Mouse (Mus musculus): ENCODE results near the gene Sema3f.

Gene Sema3f

DNA sequence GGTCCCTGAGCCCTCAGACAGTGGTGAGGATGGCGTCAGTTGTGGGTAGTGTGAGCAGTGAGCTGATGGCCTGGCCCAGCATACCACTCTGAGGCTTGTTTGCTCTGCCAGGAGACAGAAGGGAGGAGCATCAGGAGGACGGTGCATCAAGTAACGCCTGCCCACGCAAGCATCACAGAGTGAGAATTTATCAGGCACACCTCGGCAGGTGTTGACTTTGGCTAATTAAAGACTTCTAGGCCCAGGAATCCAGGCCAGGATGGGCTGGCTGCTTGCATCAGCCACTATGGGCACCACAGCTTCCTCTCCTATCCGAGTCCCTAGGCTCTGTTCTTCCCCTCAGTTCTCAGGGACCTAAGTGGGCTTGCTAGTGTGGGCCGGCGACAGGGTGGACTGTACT lies 47.9 kb downstream of the Sema3f start:
- no peak for DNase-seq (ENCODE audit: low spot score in 2 of 2)

DNA sequence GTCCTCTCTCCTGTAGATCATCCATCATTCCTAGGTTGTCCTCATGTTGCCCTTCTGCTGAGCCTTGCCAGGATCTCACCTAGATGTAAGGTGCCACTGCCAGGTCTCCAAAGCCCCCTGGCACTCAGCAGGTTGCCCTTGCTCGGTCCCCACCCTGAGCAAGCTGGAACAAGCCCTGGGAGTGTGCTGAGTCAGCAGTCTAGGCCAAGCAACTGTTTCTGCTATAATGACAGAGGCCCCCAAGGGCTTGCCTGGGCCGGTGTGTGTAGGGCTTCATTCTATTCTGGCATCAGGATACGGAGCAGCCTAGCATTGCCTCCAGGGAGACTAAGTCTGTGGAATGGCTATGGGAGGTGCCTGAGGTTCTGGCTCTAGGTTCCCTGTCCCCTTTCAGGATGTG lies 49.5 kb downstream of the Sema3f start:
- no peak for DNase-seq (ENCODE audit: low spot score in 2 of 2)

DNA sequence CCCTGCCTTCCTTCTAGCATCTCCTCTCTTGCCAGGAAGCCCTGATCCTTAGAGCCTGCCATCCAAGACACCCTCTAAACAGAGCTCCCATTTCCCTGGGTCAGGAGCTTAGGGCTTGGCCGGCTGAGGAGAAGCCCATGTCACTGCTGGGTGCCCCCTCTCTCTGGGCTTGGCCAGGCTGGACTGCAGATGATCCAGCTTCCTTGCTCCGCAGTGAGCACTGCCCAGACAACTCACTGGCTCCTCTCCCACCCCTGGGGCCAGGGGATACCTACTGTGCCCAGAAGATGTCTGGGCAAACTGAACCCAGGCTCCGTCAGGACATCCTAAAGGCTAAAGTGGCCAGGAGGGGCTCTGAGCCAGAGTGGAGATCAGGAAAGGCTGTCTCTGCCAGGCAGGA lies 50.3 kb downstream of the Sema3f start:
- no peak for DNase-seq (ENCODE audit: low spot score in 2 of 2)

DNA sequence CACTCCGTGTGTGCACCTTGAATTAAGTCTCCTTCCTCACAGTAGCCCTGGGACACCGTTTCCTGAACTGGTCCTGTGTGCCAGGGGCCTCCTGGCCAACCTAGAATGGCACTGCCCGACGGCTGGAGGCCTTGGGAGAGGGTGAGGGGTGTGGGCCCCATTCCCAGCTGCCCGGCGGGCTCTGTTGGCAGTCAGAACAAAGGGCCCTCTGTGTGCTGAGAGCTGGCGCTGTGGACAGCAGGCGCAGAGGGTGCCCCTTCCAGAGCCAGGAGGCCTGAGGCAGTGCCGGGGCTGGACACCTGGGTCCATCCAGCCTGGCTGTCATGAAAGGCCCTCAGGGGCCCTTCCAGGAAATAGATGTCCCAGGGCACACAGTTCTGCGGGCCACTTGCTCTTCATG lies 50.7 kb downstream of the Sema3f start:
- no peak for DNase-seq (ENCODE audit: low spot score in 2 of 2)

DNA sequence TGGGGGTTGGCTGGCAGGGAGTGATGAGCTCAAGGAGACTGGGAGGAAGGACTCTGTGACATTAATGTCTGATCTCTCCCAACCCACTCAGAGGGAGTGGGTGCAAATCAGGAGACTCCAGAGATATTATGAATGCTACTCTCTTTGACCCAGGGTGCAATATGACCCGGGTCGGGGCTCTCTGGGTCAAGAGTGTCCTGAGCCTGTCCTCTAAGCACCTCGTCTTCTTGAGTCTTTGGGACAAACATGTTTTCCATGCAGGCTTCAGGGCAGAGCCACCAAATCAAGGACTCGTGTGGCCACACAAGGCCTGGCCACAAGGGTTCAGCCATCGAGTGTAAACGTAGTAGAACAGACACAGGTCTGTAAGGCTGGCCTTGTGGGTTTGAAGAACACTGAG lies 52.2 kb downstream of the Sema3f start:
- DNase-seq (ENCODE audit: low spot score in 2 of 2), result no peak

DNA sequence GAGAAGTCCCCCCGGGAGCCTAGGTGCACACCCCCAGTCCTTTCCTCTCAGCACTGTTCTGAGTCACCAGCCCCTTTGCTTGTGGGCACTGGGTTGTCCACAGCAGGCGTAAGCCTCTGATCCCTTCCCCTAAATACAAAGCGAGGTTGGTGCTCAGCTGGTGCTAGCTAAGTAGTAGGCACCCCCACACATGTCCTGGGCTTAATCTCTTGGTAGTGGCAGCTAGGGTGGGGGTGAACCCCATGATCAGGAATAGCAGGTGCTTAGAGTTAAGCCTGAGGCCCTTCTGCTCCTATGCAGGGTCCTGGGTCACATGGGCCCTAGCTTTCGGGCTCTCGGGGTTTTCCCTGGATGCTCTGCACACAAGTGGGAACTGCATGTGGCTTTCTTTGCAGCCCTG lies 53.1 kb downstream of the Sema3f start:
- no peak for DNase-seq (ENCODE audit: low spot score in 2 of 2)

DNA sequence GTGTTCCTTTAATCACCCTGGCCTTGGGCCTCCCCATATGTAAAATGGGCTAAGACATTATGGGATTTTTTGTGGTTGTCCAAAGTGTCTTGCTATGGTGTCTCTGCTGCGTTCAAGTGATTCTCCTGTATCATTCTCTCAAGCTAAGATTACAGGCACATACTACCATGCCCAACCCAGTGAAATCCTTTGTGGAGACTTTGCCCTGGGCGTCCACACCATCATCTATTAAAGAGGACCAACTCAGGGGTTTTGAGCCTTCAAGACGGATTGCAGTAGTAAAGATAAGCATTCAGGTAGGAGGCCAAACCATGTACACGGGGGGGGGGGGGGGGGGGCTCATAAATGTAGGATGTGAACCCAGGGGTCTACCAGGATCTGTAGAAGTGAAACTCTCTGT lies 55.7 kb downstream of the Sema3f start:
- no peak for DNase-seq (ENCODE audit: low spot score in 2 of 2)

DNA sequence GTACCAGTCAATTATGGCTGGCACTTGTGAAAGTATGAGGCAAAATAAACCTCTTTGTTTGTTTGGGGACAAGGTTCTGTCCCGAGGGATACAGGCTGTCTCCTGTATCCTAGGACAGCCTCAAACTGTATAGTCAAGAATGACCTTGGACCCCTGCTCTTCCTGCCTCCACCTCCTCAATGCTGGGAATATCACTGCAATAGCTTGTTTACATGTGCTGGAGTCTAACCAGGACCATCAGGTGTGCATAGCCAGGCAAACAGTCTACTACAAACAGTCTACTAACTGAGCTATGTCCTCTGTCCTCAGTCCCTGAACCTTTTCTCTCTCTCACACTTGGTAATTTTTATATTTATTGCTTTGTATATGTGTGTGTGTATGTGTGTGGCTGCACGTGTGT lies 56.8 kb downstream of the Sema3f start:
- DNase-seq (ENCODE audit: low spot score in 2 of 2), result no peak

DNA sequence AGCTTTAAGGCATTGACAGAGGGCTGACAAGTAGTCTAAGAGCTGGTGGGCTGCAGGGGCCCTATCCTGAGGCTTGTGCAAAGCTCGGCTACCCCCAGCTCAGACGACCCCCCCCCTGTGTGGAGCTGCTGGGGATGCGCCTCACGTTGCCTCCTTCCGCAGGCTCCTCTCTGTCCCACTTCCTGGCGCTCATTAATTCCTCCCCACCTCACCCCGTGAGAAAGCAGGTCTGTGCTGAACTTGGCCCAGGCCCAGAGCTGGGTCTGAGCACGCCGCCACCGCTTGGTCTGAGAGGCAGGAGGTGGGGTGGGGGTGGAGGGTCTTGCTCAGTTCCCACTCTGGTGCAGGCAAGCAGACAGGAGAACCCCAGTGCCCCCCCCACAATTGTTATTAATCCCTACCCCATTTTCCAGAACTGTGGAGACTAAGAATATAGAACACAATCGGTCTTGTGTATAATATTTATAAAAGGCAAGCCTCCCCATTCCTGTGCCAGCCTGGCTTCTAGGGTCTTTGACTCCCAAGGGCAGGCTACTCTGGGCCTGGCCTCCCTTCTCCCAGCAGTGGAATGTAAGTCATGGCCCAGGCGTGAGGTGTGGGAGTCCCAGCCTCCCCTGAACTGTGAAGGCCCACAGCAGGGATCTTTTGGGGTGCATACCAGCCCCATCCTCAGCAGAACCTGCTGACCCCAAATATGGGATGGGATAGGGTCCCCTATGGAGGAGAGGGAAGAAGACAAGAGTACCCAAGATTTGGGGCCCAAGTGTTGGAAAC lies 59.4 kb downstream of the Sema3f start:
- no peak for DNase-seq (ENCODE audit: low spot score in 2 of 2)

DNA sequence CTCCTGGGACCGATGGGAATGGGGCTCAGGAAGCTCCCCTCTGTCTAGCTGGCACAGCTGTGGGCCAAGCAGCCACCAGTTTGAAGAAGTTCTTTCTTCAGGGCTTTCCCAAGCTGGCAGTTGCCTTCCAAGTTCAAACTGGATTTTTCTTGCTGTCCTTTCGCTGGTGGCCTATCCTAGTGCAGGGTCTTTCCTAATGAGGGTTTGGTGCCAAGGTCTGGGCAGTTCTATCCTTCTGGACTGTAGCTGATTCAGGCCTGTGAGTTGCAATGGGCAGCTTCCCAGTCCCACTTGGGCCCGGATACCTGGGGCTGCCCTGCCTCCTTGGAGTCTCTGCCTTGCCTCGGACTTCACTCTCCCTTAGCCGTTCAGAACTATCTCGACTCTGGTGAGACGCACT lies 60.0 kb downstream of the Sema3f start:
- no peak for DNase-seq (ENCODE audit: low spot score in 2 of 2)

DNA sequence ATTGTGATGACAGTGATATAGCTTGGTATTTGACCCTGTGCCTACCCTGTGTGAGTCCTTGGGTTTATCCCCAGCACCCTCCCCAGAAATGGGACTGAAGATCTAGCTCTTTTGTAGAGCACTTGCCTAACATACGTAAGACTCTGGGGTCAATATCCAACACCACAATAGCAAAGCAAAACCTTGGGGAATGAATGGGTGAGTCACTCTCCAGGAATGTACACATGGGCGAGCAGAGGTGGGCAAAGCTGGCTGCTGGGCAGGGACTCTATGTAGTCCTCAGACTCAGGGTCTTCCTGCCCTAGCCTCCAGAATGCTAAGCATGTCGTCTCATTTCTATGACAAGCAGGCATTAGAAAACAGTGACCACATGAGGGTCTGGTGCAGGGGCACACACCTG lies 61.5 kb downstream of the Sema3f start:
- DNase-seq (ENCODE audit: low spot score in 2 of 2), result no peak

DNA sequence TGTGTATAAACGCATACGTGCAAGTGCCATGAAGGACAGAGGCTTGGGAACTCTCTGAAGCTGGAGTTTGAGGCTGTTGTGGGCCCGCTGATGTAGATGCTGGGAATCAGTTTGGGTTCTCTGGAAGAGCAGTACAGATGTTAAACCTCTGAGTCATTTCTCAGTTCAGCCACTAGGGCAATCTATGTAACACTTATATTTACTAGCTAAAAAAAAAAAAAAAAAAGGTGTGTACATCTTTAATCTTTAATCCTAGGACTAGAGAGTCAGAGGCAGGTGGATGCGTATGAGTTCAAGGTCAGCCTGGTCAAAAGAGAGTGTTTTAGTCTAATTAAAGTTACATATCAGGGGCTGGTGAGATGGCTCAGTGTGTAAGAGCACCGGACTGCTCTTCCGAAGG lies 63.3 kb downstream of the Sema3f start:
- no peak for DNase-seq (ENCODE audit: low spot score in 2 of 2)

DNA sequence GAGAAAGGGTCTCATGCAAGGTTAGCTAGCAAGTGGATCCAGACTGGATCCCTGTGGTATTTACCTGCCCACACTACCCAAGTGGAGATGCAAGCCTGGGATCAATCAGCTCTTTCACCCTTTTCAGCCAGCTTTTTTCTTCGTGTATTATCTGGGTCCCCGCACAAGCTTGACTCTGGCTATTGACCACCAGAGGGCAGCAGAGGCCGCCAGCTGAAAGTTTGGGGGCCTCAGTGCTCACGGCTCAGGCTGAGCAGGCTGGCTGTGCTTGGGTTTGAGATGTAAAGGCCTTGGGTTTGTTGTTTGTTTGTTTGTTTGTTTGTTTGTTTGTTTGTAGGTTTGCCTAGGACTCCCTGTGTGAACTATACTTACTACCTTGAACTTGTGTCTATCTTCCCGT lies 64.7 kb downstream of the Sema3f start:
- peak; percentile 67 to 86 for DNase-seq (ENCODE audit: low spot score in 2 of 2)

DNA sequence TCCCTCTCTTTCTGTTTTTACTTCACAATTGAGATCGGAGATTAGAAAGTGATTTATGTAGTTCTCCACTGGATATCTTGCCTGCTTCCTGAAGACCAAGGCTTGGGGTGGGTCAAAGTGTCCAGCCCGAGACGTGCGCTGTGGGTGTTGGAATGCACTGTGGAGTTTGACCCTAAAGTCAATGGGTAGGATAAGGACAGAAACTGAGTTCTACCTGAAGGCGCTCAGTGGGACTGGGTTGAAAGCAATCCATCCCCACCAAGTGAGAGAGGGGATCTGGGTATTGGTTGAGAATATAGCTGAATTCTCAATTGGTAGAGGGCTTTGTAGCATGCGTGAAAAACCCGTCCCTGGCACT lies 65.1 kb downstream of the Sema3f start:
- peak in 1 of 2 experiments; percentile 30 for DNase-seq (ENCODE audit: low spot score in 2 of 2)

DNA sequence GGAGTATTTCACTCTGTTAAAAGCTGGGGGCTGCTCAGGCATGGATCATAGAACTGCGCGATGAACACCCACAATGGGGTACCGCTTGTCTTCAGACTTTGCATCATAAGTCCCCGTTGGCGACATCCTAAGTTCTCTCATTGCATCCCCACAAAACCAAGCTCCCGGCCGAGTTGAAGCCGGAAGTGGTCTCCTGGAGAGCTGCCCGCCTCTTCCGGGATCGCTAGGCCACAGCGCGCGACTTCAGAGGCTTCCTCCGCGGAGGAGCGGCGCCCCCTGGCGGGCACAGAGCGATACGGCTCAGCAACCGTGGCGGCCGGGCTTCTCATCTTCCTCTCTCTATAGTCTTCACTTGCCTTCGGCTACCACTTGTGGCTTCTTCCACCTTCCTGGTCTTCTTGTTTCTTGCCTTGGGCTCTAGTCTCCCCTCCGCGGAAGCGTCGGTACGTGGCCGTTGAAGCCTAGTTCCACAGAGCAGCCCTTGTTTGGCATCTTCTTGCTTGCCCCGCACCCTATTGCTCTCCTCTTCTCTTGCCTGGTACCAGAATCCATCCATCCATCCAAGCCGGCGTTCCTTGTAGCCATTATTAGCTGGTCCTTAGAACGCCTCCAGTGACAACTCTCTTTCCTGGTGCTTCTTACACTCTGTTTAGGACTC lies 65.7 kb downstream of the Sema3f start:
- DNase-seq (ENCODE audit: low spot score in 2 of 2), result peak; percentile 91 to 96

DNA sequence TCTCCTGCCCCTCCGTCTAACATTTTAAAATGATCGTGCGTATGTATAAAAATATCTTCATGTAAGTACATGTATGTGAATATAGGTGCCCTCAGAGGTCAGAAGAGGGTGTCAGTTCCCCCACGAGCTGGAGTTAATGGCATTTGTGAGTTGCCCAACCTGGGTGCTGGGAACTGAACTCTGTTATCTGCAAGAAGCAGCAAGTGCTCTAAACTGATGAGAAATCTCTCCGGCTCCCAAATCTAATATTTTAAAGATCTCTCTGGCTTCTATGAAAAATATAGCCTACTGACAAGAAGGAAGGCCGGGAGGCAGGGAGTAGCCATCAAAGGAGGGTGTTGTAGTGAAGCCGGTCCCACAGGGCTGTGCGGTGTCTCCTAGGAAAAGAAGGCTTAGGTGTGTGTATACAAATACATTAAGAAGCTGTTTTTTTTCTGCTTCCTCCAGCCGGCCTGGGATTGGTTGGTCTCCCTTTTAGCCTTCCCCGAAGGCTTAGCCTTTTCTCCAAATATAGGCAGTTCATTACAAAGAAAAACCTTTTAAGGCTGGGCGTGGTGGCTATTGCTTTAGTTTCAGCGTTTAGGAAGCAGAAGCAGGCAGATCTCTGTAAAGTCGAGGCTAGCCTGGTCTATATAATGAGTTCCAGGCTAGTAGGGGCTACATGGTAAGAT lies 66.6 kb downstream of the Sema3f start:
- DNase-seq (ENCODE audit: low spot score in 2 of 2), result no peak

DNA sequence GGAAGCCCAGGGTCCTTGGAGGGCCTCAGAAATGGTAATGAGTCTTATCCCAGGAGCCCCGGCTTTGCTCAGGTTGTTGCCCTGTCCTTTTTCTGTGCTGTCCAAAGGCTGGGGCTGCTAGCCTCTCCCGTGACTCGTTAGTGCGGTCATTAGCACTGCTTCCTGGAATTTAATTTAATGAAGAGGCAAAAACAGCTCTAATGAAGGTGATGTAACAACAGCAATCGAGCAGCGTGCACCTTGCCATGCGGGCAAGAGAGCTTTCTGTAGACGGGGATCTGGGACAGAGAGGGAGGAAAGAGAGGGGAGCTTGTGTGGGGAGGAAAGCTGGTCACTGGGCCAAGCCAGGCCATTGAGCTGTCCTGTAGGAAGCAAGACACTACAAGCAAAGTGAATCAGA lies 68.6 kb downstream of the Sema3f start:
- no peak for DNase-seq (ENCODE audit: low spot score in 2 of 2)

DNA sequence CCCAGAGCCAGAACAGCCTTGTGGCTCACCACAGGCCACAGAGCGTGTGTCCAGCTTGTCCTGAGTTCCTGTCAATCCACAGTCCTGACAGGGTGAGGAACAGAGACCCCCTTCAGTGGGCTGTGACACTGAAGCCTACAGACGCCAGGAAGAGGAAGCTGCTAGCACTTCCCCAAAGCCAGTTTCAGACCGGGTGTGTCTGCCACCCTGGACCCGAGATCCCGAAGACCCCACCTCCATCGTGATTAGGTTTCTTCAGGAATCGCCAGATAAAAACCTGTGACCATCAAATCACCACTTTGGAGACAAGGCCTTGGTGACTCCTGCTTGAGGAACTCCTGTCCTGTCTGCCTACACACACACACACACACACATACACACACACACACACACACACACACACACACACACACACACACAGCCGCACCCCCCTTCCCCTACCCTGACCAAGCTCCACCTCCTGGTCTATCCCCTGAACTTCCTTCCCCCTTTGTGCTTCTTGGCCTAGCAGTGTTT lies 70.0 kb downstream of the Sema3f start:
- DNase-seq (ENCODE audit: low spot score in 2 of 2), result peak; percentile 46 to 69

DNA sequence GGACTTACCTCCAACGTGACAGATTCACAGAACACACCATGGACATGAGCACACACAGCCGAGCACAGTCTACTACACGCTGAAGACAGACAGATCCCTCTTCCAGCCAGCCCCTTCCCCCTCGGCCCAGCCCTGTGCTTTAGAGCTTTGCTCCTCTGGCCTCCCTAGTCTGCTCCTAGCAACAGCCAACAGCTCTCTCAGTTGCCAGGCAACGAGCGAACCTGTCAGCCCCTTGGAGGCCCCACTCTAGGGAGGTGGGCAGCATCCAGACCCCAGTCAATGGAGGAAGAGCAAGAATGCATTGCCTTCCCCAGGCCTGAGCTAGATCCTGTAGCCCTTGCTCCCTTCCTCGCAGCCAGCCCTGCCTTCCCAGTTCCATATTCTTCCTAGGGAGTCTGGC lies 73.2 kb downstream of the Sema3f start:
- DNase-seq (ENCODE audit: low spot score in 2 of 2), result no peak

DNA sequence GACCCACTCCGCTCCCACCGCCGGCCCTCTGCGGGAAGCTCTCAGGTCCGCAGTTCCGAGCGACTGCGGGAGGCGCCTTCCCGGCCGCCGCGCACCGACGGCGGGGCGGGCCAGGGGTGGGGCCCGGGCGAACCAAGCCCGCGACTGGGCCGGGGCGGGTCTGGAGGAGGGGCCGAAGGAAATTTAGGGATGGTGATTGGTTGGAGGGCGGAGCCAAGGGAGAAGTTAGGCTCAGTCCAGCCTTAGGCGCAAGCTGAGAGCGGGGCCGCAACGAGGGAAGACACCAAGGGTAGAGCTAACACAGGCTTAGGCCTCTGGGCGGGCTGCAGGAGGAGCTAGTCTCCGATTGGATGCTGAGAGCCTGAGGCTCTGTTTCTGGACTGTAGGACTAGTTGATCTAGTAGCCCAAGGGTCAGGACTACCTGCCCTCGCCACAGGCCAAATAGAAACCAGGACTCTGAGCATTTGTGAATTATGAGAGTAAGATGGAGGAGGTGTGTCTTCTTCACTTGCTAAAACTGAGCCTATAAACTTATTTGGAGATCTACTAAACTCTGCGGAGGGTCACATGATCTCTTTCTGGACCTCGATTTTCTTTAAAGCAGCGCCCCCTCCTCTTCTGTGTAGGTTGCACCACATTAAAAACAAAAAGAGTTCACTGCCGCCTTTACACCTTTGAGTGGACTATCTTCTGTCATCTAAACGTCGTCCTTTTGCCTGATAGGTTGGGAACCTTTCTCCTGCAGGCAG lies 74.8 kb downstream of the Sema3f start, which contains the start of gene Gnai2:
Gnai2 (minus strand) TSS at position 89 of the 750 bp plus-strand sequence.
- DNase-seq (ENCODE audit: low spot score in 2 of 2), result peak; percentile 95 to 98

DNA sequence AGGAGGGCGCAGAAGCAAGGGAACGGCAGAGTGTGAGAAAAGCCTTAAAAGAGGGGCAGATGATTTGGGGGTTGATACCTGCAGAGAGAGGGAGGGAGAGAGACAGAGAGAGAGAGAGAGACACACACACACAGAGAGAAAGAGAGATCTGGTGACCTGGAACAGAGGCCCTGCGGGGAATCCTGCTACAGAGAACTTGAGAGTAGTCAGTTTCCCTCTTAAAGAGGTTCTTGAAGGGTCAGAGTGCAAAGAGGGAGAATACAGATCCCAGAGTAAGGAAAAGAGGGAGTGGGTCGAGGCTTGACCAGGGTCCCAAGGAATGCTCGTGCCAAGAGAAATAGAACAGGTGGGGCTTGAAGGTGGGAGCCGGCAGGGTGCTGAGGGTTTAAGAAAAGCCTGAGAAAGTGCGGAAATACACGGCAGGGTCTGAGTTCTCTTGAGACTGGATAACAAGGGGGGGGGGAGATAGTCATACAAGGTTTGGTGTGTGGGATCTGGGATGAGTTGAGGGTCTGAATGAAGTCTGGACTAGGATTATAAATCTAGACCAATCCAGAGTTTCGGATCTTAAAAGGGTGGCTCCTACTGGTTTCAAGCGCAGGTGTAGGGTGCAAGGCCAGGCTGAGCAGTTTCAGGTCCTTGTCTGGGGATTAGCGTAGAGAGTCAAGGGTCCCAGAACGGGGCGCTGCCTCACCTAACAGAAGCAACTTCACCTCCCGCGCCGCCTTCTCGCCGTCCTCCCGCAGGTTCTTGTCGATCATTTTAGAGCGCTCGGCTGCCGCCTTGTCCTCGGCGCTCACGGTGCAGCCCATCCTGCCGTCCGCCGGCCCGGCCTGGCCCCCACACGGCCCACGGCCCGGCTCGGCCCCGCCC lies 75.6 kb downstream of the Sema3f start:
- DNase-seq (ENCODE audit: low spot score in 2 of 2), result peak; percentile 40 to 50

Data from spleen, postnatal 10 days (tissue).